Mouse (Mus musculus): ENCODE measurements around the gene Dhrs3.

DNA sequence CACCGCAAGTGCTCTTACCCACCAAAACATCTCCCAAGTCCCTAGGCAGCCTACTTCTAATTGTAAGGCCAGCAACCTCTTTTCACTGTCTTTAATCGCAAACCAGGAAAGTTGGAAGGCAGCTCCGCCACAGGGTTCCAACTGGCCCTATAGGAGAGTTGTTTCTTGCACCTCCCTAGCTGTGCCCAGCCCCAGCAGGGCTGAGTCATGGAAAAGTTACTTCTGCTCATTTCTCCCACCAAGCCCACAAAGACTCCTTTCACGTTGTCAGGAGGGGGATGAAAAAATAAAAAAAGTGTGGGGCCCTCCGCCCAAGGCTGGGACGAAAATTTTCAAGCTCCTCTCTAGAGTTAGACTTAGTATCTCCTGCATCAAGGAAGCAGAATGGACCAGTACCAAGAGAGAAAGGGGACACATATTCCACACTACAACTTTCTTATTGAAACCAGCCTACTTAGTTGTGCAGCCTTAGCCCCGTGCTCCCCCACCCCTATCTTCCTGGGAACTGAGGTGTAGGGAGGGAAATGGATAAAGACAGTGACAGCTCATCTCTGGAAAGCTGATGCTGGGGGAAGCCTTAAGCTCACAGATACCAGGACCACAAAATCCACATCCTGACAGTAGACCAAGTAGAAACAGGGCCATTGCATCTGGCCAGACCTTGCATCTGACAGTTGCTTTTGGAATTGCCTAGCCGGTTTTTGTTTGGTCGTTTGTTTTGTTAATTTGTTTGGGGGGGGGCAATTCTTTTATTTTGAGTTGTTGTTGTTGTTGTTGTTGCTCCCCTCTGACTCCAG, 2.9 kb upstream of the Dhrs3 start:
- TF ChIP-seq POLR2A (IDR thresholded peaks at IDR 0.05; ENCODE audit: low read depth, low read length) (no peak), CTCF (conservative IDR thresholded peaks at IDR 0.05; ENCODE audit: insufficient read depth, insufficient read length, low read depth, low read length) (no peak)
